Mouse (Mus musculus) neural tube, embryonic 15.5 days (tissue): ENCODE results near the gene 9530053A07Rik. TPM values are rescaled to one million over a fixed set of nuclear protein-coding genes. Genes with fewer than 3 reads are reported as not detected.

Experiments
- ATAC-seq: fragments of 200-750 bp; cut with Nextera tagmentation; 2 replicates; pipeline ENCODE4 v1.8.0; 2017; ENCODE audit warnings: mild to moderate bottlenecking, moderate TSS enrichment, moderate library complexity; ENCODE audit not compliant: low FRiP score
- H3K27ac ChIP-seq: fragments of 300-500 bp; sonication (generic); replicated peaks from 2 replicates; pipeline ENCODE4 v1.5.1; 2015; ENCODE audit warnings: mild to moderate bottlenecking, inconsistent platforms
- H3K27me3 ChIP-seq: fragments of 300-500 bp; sonication (generic); replicated peaks from 2 replicates; pipeline ENCODE4 v1.6.1; 2015; ENCODE audit warnings: inconsistent platforms
- H3K36me3 ChIP-seq: fragments of 300-500 bp; sonication (generic); 2 replicates; pipeline ENCODE4 v1.6.1; 2015; ENCODE audit warnings: inconsistent platforms
- H3K4me1 ChIP-seq: fragments of 300-500 bp; sonication (generic); 2 replicates; pipeline ENCODE4 v1.6.1; 2015; ENCODE audit warnings: inconsistent platforms
- H3K4me2 ChIP-seq: fragments of 300-500 bp; sonication (generic); 2 replicates; pipeline ENCODE4 v1.6.1; 2015; ENCODE audit warnings: inconsistent platforms, mild to moderate bottlenecking, moderate library complexity
- H3K4me3 ChIP-seq: fragments of 300-500 bp; sonication (generic); replicated peaks from 2 replicates; pipeline ENCODE4 v1.5.1; 2015; ENCODE audit warnings: mild to moderate bottlenecking, inconsistent platforms
- H3K9ac ChIP-seq: fragments of 300-500 bp; sonication (generic); replicated peaks from 2 replicates; pipeline ENCODE4 v1.6.1; 2015; ENCODE audit warnings: mild to moderate bottlenecking, inconsistent platforms
- H3K9me3 ChIP-seq: fragments of 300-500 bp; sonication (generic); replicated peaks from 2 replicates; pipeline ENCODE4 v1.6.1; 2016; ENCODE audit warnings: inconsistent platforms
- WGBS: fragments of 180-500 bp; shearing (Covaris S2); methylation state at CpG from one replicate; pipeline ENCODE4 v1.1.7; 2015; ENCODE audit warnings: mixed read lengths; 5-methylcytosine and 5-hydroxymethylcytosine counted together
- polyA plus RNA-seq: library from polyadenylated mRNA; unstranded; fragments of >200 nt; fragmentation: Nextera tagmentation; extraction: Ambion mirVana; gene quantifications from 2 replicates; pipeline ENCODE4 v1.2.1, GENCODE M21; 2015

Gene 9530053A07Rik
- polyA plus RNA-seq, 1 experiment from 2014 or later: 0.06 TPM

- H3K4me2 ChIP-seq: peak overlapping the region; percentile 61
- H3K27me3 ChIP-seq: no peaks in the 10 kb centered on the region
- peaks cover 69% of the 10 kb centered on the region for H3K36me3 ChIP-seq
- peak overlapping the region; percentile 99 for H3K4me3 ChIP-seq
- H3K9ac ChIP-seq: peak overlapping the region; percentile 83
- under 1% methylated on average over 46 of the region's 56 CpGs for WGBS
- peak; percentile 95 for ATAC-seq
- H3K27ac ChIP-seq: peak overlapping the region; percentile 95
- H3K4me1 ChIP-seq: peaks cover 17% of the 10 kb centered on the region
- no peaks in the 10 kb centered on the region for H3K9me3 ChIP-seq
Measured at GRCm38 (mm10) chr7:28179741-28180377, 50.6 kb downstream of the 9530053A07Rik start.

DNA sequence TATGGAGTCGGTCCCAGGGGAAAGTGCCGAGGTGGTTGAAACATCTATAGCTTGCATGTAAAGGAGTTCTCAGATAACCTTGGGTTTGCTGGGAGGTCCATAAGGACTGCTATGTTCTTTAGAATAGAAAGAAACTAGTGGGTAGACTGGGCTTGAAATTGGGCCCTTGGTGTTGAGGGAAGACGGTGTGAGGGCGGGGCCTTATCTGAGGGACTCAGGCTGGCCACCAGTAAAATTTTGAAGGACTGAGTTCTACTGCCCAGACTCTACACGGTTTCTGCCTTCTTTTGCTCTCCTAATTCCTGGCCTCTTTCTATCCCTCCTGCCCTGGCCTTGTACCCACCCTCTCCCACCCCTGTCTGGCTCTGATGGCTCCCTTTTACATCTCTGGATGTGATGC lies 51.6 kb downstream of the 9530053A07Rik start:
- Histone ChIP-seq H3K27ac (no peak overlapping the region), H3K4me2 (peak overlapping the region; percentile 61), H3K4me3 (peak overlapping the region; percentile 99), H3K9me3 (no peaks in the 10 kb centered on the region), H3K9ac (peak overlapping the region; percentile 83), H3K4me1 (peaks cover 17% of the 10 kb centered on the region), H3K36me3 (peaks cover 71% of the 10 kb centered on the region), H3K27me3 (no peaks in the 10 kb centered on the region)
- 74% methylated on average over 5 of the region's 5 CpGs for WGBS
- ATAC-seq: no peak

DNA sequence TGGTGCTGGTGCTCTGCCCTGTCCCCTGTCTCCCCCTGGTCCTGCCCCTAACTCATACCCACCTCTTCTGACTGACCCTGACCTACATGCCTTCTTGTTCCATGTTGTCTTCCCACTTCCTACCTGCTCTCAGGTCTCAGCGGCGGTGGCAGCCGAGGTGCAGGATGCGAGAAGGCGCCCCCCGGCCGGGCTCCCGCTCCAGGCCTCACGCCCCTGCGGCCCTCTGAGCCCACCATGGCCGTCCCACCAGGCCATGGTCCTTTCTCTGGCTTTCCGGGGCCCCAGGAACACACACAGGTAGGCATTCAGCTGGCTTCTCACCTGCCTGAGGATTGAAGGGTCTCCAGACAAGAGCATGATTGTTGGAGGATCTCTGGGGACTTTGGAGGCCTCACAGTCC lies 52.1 kb downstream of the 9530053A07Rik start:
- Histone ChIP-seq H3K27me3 (no peaks in the 10 kb centered on the region), H3K4me2 (peak overlapping the region; percentile 61), H3K27ac (no peak overlapping the region), H3K36me3 (peaks cover 71% of the 10 kb centered on the region), H3K9me3 (no peaks in the 10 kb centered on the region), H3K9ac (no peak overlapping the region), H3K4me1 (peaks cover 17% of the 10 kb centered on the region), H3K4me3 (peak overlapping the region; percentile 99)
- 97% methylated on average over 12 of the region's 12 CpGs for WGBS
- no peak for ATAC-seq

DNA sequence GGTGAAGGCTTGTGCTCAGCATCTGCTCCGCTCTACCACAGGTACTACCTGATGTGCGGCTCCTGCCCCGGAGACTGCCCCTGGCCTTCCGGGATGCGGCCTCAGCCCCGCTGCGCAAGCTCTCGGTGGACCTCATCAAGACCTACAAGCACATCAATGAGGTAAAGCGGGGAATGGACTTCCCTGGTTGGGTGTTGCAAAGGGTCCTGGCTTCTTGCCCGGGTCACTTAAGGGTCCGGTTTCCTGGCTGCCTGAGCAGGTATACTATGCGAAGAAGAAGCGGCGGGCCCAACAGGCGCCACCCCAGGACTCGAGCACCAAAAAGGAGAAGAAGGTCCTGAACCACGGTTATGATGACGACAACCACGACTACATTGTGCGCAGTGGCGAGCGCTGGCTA lies 53.1 kb downstream of the 9530053A07Rik start:
- peaks cover 17% of the 10 kb centered on the region for H3K4me1 ChIP-seq
- no peaks in the 10 kb centered on the region for H3K27me3 ChIP-seq
- no peak overlapping the region for H3K9ac ChIP-seq
- H3K27ac ChIP-seq: no peak overlapping the region
- H3K36me3 ChIP-seq: peaks cover 71% of the 10 kb centered on the region
- 97% methylated on average over 21 of the region's 22 CpGs for WGBS
- ATAC-seq: no peak
- no peak overlapping the region for H3K4me2 ChIP-seq
- no peak overlapping the region for H3K4me3 ChIP-seq
- H3K9me3 ChIP-seq: no peaks in the 10 kb centered on the region

DNA sequence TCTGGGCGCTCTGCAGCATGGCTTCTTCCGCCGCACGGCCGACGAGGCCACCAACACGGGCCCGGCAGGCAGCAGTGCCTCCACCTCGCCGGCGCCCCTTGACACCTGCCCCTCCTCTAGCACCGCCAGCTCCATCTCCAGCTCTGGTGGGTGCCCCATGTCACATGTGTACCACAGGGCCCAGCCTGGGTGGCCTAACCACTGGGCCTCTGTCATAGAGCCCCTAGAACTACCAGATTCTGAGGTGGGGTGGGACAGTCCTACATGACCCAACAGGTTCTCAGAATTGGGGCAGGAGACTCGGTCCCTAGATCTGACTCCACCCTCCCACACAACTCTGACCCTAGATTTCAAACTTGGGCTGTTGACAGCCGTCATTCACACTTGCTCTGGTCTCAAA lies 56.6 kb downstream of the 9530053A07Rik start:
- H3K4me2 ChIP-seq: no peak overlapping the region
- H3K4me1 ChIP-seq: peaks cover 8% of the 10 kb centered on the region
- 95% methylated on average over 14 of the region's 14 CpGs for WGBS
- no peaks in the 10 kb centered on the region for H3K9me3 ChIP-seq
- no peak overlapping the region for H3K27ac ChIP-seq
- peaks cover 93% of the 10 kb centered on the region for H3K36me3 ChIP-seq
- H3K4me3 ChIP-seq: no peak overlapping the region
- no peaks in the 10 kb centered on the region for H3K27me3 ChIP-seq
- no peak for ATAC-seq
- H3K9ac ChIP-seq: no peak overlapping the region

- no peaks in the 10 kb centered on the region for H3K27me3 ChIP-seq
- no peaks in the 10 kb centered on the region for H3K9me3 ChIP-seq
- no peak overlapping the region for H3K4me3 ChIP-seq
- 91% methylated on average over 8 of the region's 8 CpGs for WGBS
- no peak for ATAC-seq
- no peak overlapping the region for H3K27ac ChIP-seq
- peaks cover 97% of the 10 kb centered on the region for H3K36me3 ChIP-seq
- no peak overlapping the region for H3K9ac ChIP-seq
- H3K4me2 ChIP-seq: no peak overlapping the region
- peaks cover under 1% of the 10 kb centered on the region for H3K4me1 ChIP-seq
Measured at GRCm38 (mm10) chr7:28186631-28187030, 57.4 kb downstream of the 9530053A07Rik start.

DNA sequence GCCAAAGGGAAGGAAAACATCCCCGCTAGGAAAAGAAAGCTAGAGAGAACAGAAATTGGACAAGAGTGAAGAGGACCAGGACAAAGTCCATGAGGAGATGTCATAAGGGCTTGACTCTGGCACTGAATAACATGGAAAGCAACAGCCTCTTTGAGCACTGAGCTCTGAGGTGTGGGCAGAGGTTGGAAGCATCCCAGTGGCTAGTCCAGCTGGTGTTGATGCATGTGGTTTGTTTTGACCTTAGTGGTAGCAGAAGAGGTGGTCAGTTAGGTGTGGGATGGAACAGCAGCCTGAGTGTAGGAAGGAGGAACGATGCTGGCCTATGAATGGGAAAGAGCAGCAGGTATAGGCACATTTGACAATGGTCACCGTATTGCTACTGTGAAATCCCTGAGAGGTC lies 62.2 kb downstream of the 9530053A07Rik start:
- 95% methylated on average over 3 of the region's 3 CpGs for whole genome bisulfite sequencing
- peaks cover 82% of the 10 kb centered on the region for H3K36me3 ChIP-seq

GRCm38 (mm10) chr7:28191903-28192302 lies 62.6 kb downstream of the 9530053A07Rik start:
- ATAC-seq: no peak
- H3K4me2 ChIP-seq: no peak overlapping the region
- H3K27me3 ChIP-seq: no peaks in the 10 kb centered on the region
- H3K36me3 ChIP-seq: peaks cover 78% of the 10 kb centered on the region
- H3K9me3 ChIP-seq: no peaks in the 10 kb centered on the region
- H3K4me1 ChIP-seq: no peaks in the 10 kb centered on the region
- H3K9ac ChIP-seq: no peak overlapping the region
- H3K27ac ChIP-seq: no peak overlapping the region
- no peak overlapping the region for H3K4me3 ChIP-seq
- WGBS: 100% methylated on average over 1 of the region's 1 CpGs

More for the DNA sequence above, 62.2 kb downstream of the 9530053A07Rik start:
- no peak overlapping the region for H3K4me3 ChIP-seq
- H3K9me3 ChIP-seq: no peaks in the 10 kb centered on the region
- H3K27ac ChIP-seq: no peak overlapping the region
- ATAC-seq: no peak
- H3K27me3 ChIP-seq: no peaks in the 10 kb centered on the region
- H3K4me2 ChIP-seq: no peak overlapping the region
- H3K9ac ChIP-seq: no peak overlapping the region
- no peaks in the 10 kb centered on the region for H3K4me1 ChIP-seq

- WGBS: 86% methylated on average over 5 of the region's 5 CpGs
- Histone ChIP-seq H3K9ac (no peak overlapping the region), H3K4me1 (no peaks in the 10 kb centered on the region), H3K27ac (no peak overlapping the region), H3K36me3 (peaks cover 50% of the 10 kb centered on the region), H3K4me3 (no peak overlapping the region), H3K27me3 (no peaks in the 10 kb centered on the region), H3K9me3 (no peaks in the 10 kb centered on the region), H3K4me2 (no peak overlapping the region)
- no peak for ATAC-seq
Measured at GRCm38 (mm10) chr7:28195414-28196098, 66.3 kb downstream of the 9530053A07Rik start.

GRCm38 (mm10) chr7:28196528-28196927 lies 67.3 kb downstream of the 9530053A07Rik start:
- H3K36me3 ChIP-seq: peaks cover 42% of the 10 kb centered on the region
- H3K9me3 ChIP-seq: no peaks in the 10 kb centered on the region
- H3K27ac ChIP-seq: no peak overlapping the region
- H3K4me1 ChIP-seq: no peaks in the 10 kb centered on the region
- no peak overlapping the region for H3K4me2 ChIP-seq
- WGBS: 56% methylated on average over 14 of the region's 14 CpGs
- no peaks in the 10 kb centered on the region for H3K27me3 ChIP-seq
- H3K9ac ChIP-seq: no peak overlapping the region
- no peak for ATAC-seq
- no peak overlapping the region for H3K4me3 ChIP-seq

GRCm38 (mm10) chr7:28199054-28199453 lies 69.8 kb downstream of the 9530053A07Rik start:
- Histone ChIP-seq H3K27me3 (no peaks in the 10 kb centered on the region), H3K36me3 (peaks cover 20% of the 10 kb centered on the region), H3K4me2 (no peak overlapping the region), H3K4me1 (no peaks in the 10 kb centered on the region), H3K9me3 (no peaks in the 10 kb centered on the region), H3K27ac (no peak overlapping the region), H3K4me3 (no peak overlapping the region), H3K9ac (no peak overlapping the region)
- no peak for ATAC-seq
- 71% methylated on average over 4 of the region's 4 CpGs for WGBS
